Mouse (Mus musculus): ENCODE data around the gene Rita1. TPM values are rescaled to one million over a fixed set of nuclear protein-coding genes. Genes with fewer than 3 reads are reported as not detected.

Gene Rita1
- polyA plus RNA-seq, 2 experiments, result 11.6 to 25.4 TPM

- ATAC-seq (ENCODE audit: low FRiP score, low read depth), result no peak
- no peak overlapping the region for H3K9ac ChIP-seq (ENCODE audit: low read depth, low read length, severe bottlenecking)
- peaks cover 95% of the 10 kb centered on the region for H3K36me3 ChIP-seq (ENCODE audit: control insufficient read depth, insufficient read depth, low read length)
- H3K9me3 ChIP-seq (ENCODE audit: control insufficient read depth, low read length), result no peaks in the 10 kb centered on the region
- H3K27me3 ChIP-seq (ENCODE audit: control insufficient read depth, insufficient read depth, low read length), result no peaks in the 10 kb centered on the region
- DNase-seq (ENCODE audit: low spot score), result no peak
- 83% methylated on average over 10 of the region's 10 CpGs for WGBS
- no peak overlapping the region for H3K27ac ChIP-seq (replicated peaks; ENCODE audit: low read depth, low read length)
- TF ChIP-seq POLR2A (IDR thresholded peaks at IDR 0.05; ENCODE audit: borderline replicate concordance, extremely low read depth, insufficient read depth, insufficient read length), result no peak
- no peak overlapping the region for H3K4me3 ChIP-seq (replicated peaks; ENCODE audit: low read length)
- no peaks in the 10 kb centered on the region; the same call in 1 of the 2 replicates for H3K4me1 ChIP-seq (ENCODE audit: control insufficient read depth, insufficient read depth, low read length)
- no peak overlapping the region for H3K4me2 ChIP-seq (replicated peaks; ENCODE audit: low read depth, low read length, severe bottlenecking)
Observed at GRCm38 (mm10) chr5:120621846-120622197, 9.4 kb upstream of the Rita1 start.

GRCm38 (mm10) chr5:120621078-120621765 lies 8.8 kb upstream of the Rita1 start:
- TF ChIP-seq POLR2A (IDR thresholded peaks at IDR 0.05; ENCODE audit: borderline replicate concordance, extremely low read depth, insufficient read depth, insufficient read length), result no peak
- DNase-seq (ENCODE audit: low spot score) (no peak), ATAC-seq (ENCODE audit: low FRiP score, low read depth) (no peak)
- 91% methylated on average over 23 of the region's 23 CpGs for WGBS
- H3K4me1 ChIP-seq (ENCODE audit: control insufficient read depth, insufficient read depth, low read length), result no peaks in the 10 kb centered on the region; the same call in 1 of the 2 replicates
- H3K27me3 ChIP-seq (ENCODE audit: control insufficient read depth, insufficient read depth, low read length), result no peaks in the 10 kb centered on the region
- H3K4me2 ChIP-seq (replicated peaks; ENCODE audit: low read depth, low read length, severe bottlenecking), result no peak overlapping the region
- H3K9me3 ChIP-seq (ENCODE audit: control insufficient read depth, low read length), result no peaks in the 10 kb centered on the region
- no peak overlapping the region for H3K4me3 ChIP-seq (replicated peaks; ENCODE audit: low read length)
- H3K36me3 ChIP-seq (ENCODE audit: control insufficient read depth, insufficient read depth, low read length), result peaks cover 93% of the 10 kb centered on the region
- H3K27ac ChIP-seq (replicated peaks; ENCODE audit: low read depth, low read length), result no peak overlapping the region
- H3K9ac ChIP-seq (ENCODE audit: low read depth, low read length, severe bottlenecking), result no peak overlapping the region

- no peaks in the 10 kb centered on the region; the same call in 1 of the 2 replicates for H3K4me1 ChIP-seq (ENCODE audit: control insufficient read depth, insufficient read depth, low read length)
- H3K9ac ChIP-seq (ENCODE audit: low read depth, low read length, severe bottlenecking), result no peak overlapping the region
- no peak overlapping the region for H3K4me2 ChIP-seq (replicated peaks; ENCODE audit: low read depth, low read length, severe bottlenecking)
- ATAC-seq (ENCODE audit: low FRiP score, low read depth), result no peak
- H3K36me3 ChIP-seq (ENCODE audit: control insufficient read depth, insufficient read depth, low read length), result peaks cover 87% of the 10 kb centered on the region
- H3K9me3 ChIP-seq (ENCODE audit: control insufficient read depth, low read length), result peaks cover 3% of the 10 kb centered on the region; the same call in 1 of the 2 replicates
- TF ChIP-seq POLR2A (IDR thresholded peaks at IDR 0.05; ENCODE audit: borderline replicate concordance, extremely low read depth, insufficient read depth, insufficient read length), result no peak
- WGBS, result 73% methylated on average over 18 of the region's 18 CpGs
- peak; percentile 51 for DNase-seq (ENCODE audit: low spot score)
- no peaks in the 10 kb centered on the region for H3K27me3 ChIP-seq (ENCODE audit: control insufficient read depth, insufficient read depth, low read length)
- no peak overlapping the region for H3K4me3 ChIP-seq (replicated peaks; ENCODE audit: low read length)
- no peak overlapping the region for H3K27ac ChIP-seq (replicated peaks; ENCODE audit: low read depth, low read length)
Observed at GRCm38 (mm10) chr5:120620375-120621077, 8.1 kb upstream of the Rita1 start.

- Histone ChIP-seq H3K9ac (ENCODE audit: low read depth, low read length, severe bottlenecking) (no peak overlapping the region), H3K4me1 (ENCODE audit: control insufficient read depth, insufficient read depth, low read length) (no peaks in the 10 kb centered on the region; the same call in 1 of the 2 replicates), H3K4me2 (replicated peaks; ENCODE audit: low read depth, low read length, severe bottlenecking) (no peak overlapping the region), H3K9me3 (ENCODE audit: control insufficient read depth, low read length) (peaks cover 3% of the 10 kb centered on the region; the same call in 1 of the 2 replicates), H3K27ac (replicated peaks; ENCODE audit: low read depth, low read length) (no peak overlapping the region), H3K27me3 (ENCODE audit: control insufficient read depth, insufficient read depth, low read length) (no peaks in the 10 kb centered on the region), H3K36me3 (ENCODE audit: control insufficient read depth, insufficient read depth, low read length) (peaks cover 74% of the 10 kb centered on the region), H3K4me3 (replicated peaks; ENCODE audit: low read length) (no peak overlapping the region)
- 22% methylated on average over 5 of the region's 5 CpGs for WGBS
- TF ChIP-seq POLR2A (IDR thresholded peaks at IDR 0.05; ENCODE audit: borderline replicate concordance, extremely low read depth, insufficient read depth, insufficient read length), result no peak
- DNase-seq (ENCODE audit: low spot score) (peak; percentile 33), ATAC-seq (ENCODE audit: low FRiP score, low read depth) (no peak)
Observed at GRCm38 (mm10) chr5:120619201-120619600, 6.8 kb upstream of the Rita1 start.

GRCm38 (mm10) chr5:120618778-120619177 lies 6.4 kb upstream of the Rita1 start:
- ATAC-seq (ENCODE audit: low FRiP score, low read depth) (no peak), DNase-seq (ENCODE audit: low spot score) (no peak)
- Histone ChIP-seq H3K4me2 (replicated peaks; ENCODE audit: low read depth, low read length, severe bottlenecking) (no peak overlapping the region), H3K4me3 (replicated peaks; ENCODE audit: low read length) (no peak overlapping the region), H3K9ac (ENCODE audit: low read depth, low read length, severe bottlenecking) (no peak overlapping the region), H3K4me1 (ENCODE audit: control insufficient read depth, insufficient read depth, low read length) (peaks cover 3% of the 10 kb centered on the region), H3K36me3 (ENCODE audit: control insufficient read depth, insufficient read depth, low read length) (peaks cover 70% of the 10 kb centered on the region), H3K27ac (replicated peaks; ENCODE audit: low read depth, low read length) (no peak overlapping the region), H3K9me3 (ENCODE audit: control insufficient read depth, low read length) (peaks cover 3% of the 10 kb centered on the region; the same call in 1 of the 2 replicates), H3K27me3 (ENCODE audit: control insufficient read depth, insufficient read depth, low read length) (no peaks in the 10 kb centered on the region)
- no peak for TF ChIP-seq POLR2A (IDR thresholded peaks at IDR 0.05; ENCODE audit: borderline replicate concordance, extremely low read depth, insufficient read depth, insufficient read length)
- 79% methylated on average over 11 of the region's 12 CpGs for WGBS

Data from limb, embryonic 14.5 days (tissue).